Mouse (Mus musculus): Measurements from ENCODE around the gene Gm49711. TPM values are rescaled to one million over a fixed set of nuclear protein-coding genes. Genes with fewer than 3 reads are reported as not detected.

Gene Gm49711
- polyA plus RNA-seq, 1 experiment = not detected

GRCm38 (mm10) chr16:92230476-92230931 lies 172.4 kb downstream of the Gm49711 start:
- Histone ChIP-seq H3K4me3 (replicated peaks; ENCODE audit: extremely low read depth, low read depth, low read length) (no peak overlapping the region), H3K4me1 (ENCODE audit: control insufficient read depth, insufficient read depth, low read length) (peaks cover 11% of the 10 kb centered on the region)
- TF ChIP-seq CTCF (IDR thresholded peaks at IDR 0.05; ENCODE audit: insufficient read depth, low read length) = no peak
- no peak for TF ChIP-seq POLR2A (IDR thresholded peaks at IDR 0.05; ENCODE audit: borderline replicate concordance, extremely low read depth, low read depth, low read length)
- no peak for DNase-seq
- WGBS = 79% methylated on average over 6 of the region's 6 CpGs

DNA sequence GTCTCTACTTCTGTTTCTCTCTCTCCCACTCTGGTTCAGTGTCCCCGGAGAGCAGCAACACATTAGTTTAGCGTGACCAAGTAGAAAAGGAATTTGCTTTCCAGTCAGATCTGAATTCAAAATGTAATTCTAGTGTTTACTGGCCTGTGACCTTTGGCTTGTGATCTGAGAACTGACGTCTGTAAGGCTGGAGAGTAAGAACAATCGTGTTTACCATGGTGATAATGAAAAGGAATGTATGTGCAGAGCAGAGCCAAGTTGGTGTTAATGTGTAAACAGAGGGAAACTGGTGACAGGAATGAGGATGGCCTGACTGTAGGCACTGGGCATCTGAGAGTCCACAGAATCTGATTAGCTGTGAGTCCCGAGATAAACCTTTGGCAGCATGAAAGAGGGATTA lies 176.4 kb downstream of the Gm49711 start:
- Histone ChIP-seq H3K4me1 (ENCODE audit: control insufficient read depth, insufficient read depth, low read length) (peaks cover 11% of the 10 kb centered on the region), H3K4me3 (replicated peaks; ENCODE audit: extremely low read depth, low read depth, low read length) (no peak overlapping the region)
- DNase-seq = peak; percentile 22
- 15% methylated on average over 5 of the region's 5 CpGs for WGBS
- TF ChIP-seq CTCF (IDR thresholded peaks at IDR 0.05; ENCODE audit: insufficient read depth, low read length) (no peak), POLR2A (IDR thresholded peaks at IDR 0.05; ENCODE audit: borderline replicate concordance, extremely low read depth, low read depth, low read length) (no peak)

GRCm38 (mm10) chr16:92235222-92235621 lies 177.1 kb downstream of the Gm49711 start:
- 54% methylated on average over 9 of the region's 9 CpGs for WGBS
- Histone ChIP-seq H3K4me1 (ENCODE audit: control insufficient read depth, insufficient read depth, low read length) (peaks cover 11% of the 10 kb centered on the region), H3K4me3 (replicated peaks; ENCODE audit: extremely low read depth, low read depth, low read length) (no peak overlapping the region)
- TF ChIP-seq CTCF (IDR thresholded peaks at IDR 0.05; ENCODE audit: insufficient read depth, low read length) = no peak
- TF ChIP-seq POLR2A (IDR thresholded peaks at IDR 0.05; ENCODE audit: borderline replicate concordance, extremely low read depth, low read depth, low read length) = no peak
- no peak for DNase-seq

Other genes with a start within 250 kb of the Gm49711 start
- gene Mrps6, start within 50 bp of the Gm49711 start, polyA plus RNA-seq (2012; rRNA removed) = 15.7 and 15.9 TPM in 2 replicates
- gene Slc5a3, start within 50 bp of the Gm49711 start, polyA plus RNA-seq (2012; rRNA removed) = 0.95 and 1.4 TPM in 2 replicates
- gene Kcne2, start 234.1 kb downstream of the Gm49711 start, polyA plus RNA-seq (2012; rRNA removed) = 12.5 and 17.5 TPM in 2 replicates
- gene Smim11, start 243.0 kb downstream of the Gm49711 start, polyA plus RNA-seq (2012; rRNA removed) = 22.4 and 22.9 TPM in 2 replicates